Mouse (Mus musculus) ES-E14 (cell line): Measurements from ENCODE around the gene 4930544G11Rik.

Experiments
- CHD2 ChIP-seq: IDR thresholded peaks from 2 replicates; pipeline ENCODE4 v1.6.1; 2014; ENCODE audit warnings: mild to moderate bottlenecking, low read depth, low read length, inconsistent platforms
- HCFC1 ChIP-seq: IDR thresholded peaks from 2 replicates; pipeline ENCODE4 v1.6.1; 2012; ENCODE audit warnings: low read length, inconsistent platforms, borderline replicate concordance; ENCODE audit not compliant: insufficient read depth
- MAFK ChIP-seq: IDR thresholded peaks from 2 replicates; pipeline ENCODE4 v1.6.1; 2014; ENCODE audit warnings: mild to moderate bottlenecking, low read depth, low read length, inconsistent platforms; ENCODE audit not compliant: insufficient read depth
- ZC3H11A ChIP-seq: IDR thresholded peaks from 2 replicates; pipeline ENCODE4 v1.6.1; 2012; ENCODE audit warnings: low read depth, mild to moderate bottlenecking, inconsistent platforms, low read length, borderline replicate concordance
- ZNF384 ChIP-seq: IDR thresholded peaks from 2 replicates; pipeline ENCODE4 v1.6.1; 2012; ENCODE audit warnings: low read depth, low read length, inconsistent platforms

GRCm38 (mm10) chr6:65935566-65936281, 16.7 kb upstream of the 4930544G11Rik start:
- TF ChIP-seq CHD2 (no peak), ZC3H11A (no peak), HCFC1 (no peak), MAFK (no peak), ZNF384 (no peak)
